Mouse (Mus musculus) bone marrow, adult 2 months (tissue): Measurements from ENCODE around the gene Kcnd3.

Experiments
- CTCF ChIP-seq: fragments of 200-500 bp; IDR thresholded peaks from 2 replicates; pipeline ENCODE4 v1.5.1; 2011; ENCODE audit warnings: low read length, control low read depth; ENCODE audit not compliant: control insufficient read depth, insufficient read depth
- POLR2A ChIP-seq: fragments of 200-500 bp; IDR thresholded peaks from 2 replicates; pipeline ENCODE4 v1.6.1; 2011; ENCODE audit warnings: low read depth, mild to moderate bottlenecking, control low read depth, low read length, borderline replicate concordance; ENCODE audit not compliant: control insufficient read depth

DNA sequence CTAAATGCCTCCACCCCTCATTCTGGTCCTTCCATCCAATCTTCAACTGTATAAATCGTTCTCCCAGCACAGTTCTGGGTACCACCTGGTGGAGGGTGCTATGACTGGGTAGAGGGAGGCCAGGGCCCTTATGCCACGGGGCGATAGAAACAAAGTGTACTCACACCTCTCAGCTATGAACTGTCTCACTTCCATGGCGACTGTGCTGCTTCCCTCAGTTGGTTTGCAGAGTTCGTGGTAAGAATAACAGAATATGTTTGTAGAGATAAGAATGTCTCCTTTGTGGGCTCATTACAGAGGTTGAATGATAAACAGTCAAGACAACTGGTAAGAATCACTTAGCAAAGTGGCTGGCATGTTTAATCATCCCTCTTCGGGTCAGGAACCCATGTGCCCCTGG is 68.3 kb downstream of the Kcnd3 start:
- TF ChIP-seq CTCF (no peak), POLR2A (no peak)
